Mouse (Mus musculus) megakaryocyte, embryonic 14.5 days (primary cell): ENCODE measurements around the gene Teddm2.

ENCODE experiments used
- FLI1 ChIP-seq: IDR thresholded peaks from 2 replicates; pipeline ENCODE4 v1.6.1; 2012; ENCODE audit warnings: low read length, inconsistent platforms, mixed read lengths
- GATA1 ChIP-seq: IDR thresholded peaks from 3 replicates; pipeline ENCODE4 v1.6.1; 2012; ENCODE audit warnings: mixed read lengths, low read length, inconsistent platforms, borderline replicate concordance

DNA sequence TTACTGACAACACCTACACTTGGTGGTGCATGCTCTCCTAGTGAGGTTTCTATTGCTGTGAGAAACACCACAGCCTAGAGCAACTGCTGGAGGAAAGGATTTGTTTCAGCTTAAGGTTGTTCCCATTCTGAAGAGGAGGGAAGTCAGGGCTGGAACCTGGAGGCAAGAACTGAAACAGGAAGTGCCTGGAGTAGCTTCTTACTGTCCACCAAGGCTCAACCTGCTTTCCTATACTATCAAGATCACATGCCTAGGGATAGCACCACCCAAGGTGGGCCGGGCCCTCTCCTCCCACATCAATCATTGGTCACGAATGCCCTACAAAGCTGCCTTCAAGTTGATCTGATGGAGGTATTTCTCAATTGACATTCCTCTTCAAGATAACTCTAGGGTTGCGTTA, 21.6 kb upstream of the Teddm2 start:
- no peak for TF ChIP-seq GATA1
- TF ChIP-seq FLI1 = no peak
